Mouse (Mus musculus) MEL-GATA-1-ER (cell line): ENCODE results near the gene Gm10681.
"Not testable (repeated sequence)": the region's sequence is repeated elsewhere in the genome, so short reads cannot be mapped to it uniquely, and the experiment has no call there.

ENCODE experiments used
- DNase-seq: peaks from one replicate; pipeline ENCODE4 v3.0.0-alpha.2; 2012; ENCODE audit warnings: low read depth; ENCODE audit errors: extremely low read depth

Gm10681 gene

GRCm38 (mm10) chr3:98588707-98589106 lies at the start of gene Gm10681:
Gene Gm10681, minus strand, starts transcription at chr3:98588807.
- DNase-seq, result no peak

GRCm38 (mm10) chr3:98635145-98635544 lies 46.5 kb upstream of the Gm10681 start:
- DNase-seq, result no peak

GRCm38 (mm10) chr3:98630152-98630551 lies 41.5 kb upstream of the Gm10681 start, which contains the start of gene Hsd3b5:
Gene Hsd3b5, minus strand, starts transcription at chr3:98630252.
- DNase-seq, result no peak

- DNase-seq, result no peak
Observed at GRCm38 (mm10) chr3:98629633-98630032, 41.0 kb upstream of the Gm10681 start.

- DNase-seq, result not testable (repeated sequence)
Observed at GRCm38 (mm10) chr3:98616786-98617185, 28.2 kb upstream of the Gm10681 start.

- DNase-seq, result not testable (repeated sequence)
Observed at GRCm38 (mm10) chr3:98616244-98616643, 27.6 kb upstream of the Gm10681 start.

- not testable (repeated sequence) for DNase-seq
Observed at GRCm38 (mm10) chr3:98614406-98614927, 25.9 kb upstream of the Gm10681 start.

- DNase-seq, result no peak
Observed at GRCm38 (mm10) chr3:98613963-98614362, 25.4 kb upstream of the Gm10681 start.

GRCm38 (mm10) chr3:98613540-98613939 lies 24.9 kb upstream of the Gm10681 start:
- DNase-seq, result not testable (repeated sequence)

GRCm38 (mm10) chr3:98587721-98588120 lies 886 bp downstream of the Gm10681 start:
- DNase-seq, result no peak

GRCm38 (mm10) chr3:98582622-98583021 lies 6.0 kb downstream of the Gm10681 start:
- not testable (repeated sequence) for DNase-seq

GRCm38 (mm10) chr3:98582202-98582601 lies 6.4 kb downstream of the Gm10681 start:
- DNase-seq, result not testable (repeated sequence)

- DNase-seq, result not testable (repeated sequence)
Observed at GRCm38 (mm10) chr3:98581024-98581423, 7.6 kb downstream of the Gm10681 start.

GRCm38 (mm10) chr3:98567717-98568116 lies 20.9 kb downstream of the Gm10681 start:
- DNase-seq, result not testable (repeated sequence)

- not testable (repeated sequence) for DNase-seq
Observed at GRCm38 (mm10) chr3:98564894-98565293, 23.7 kb downstream of the Gm10681 start.

- DNase-seq, result not testable (repeated sequence)
Observed at GRCm38 (mm10) chr3:98563831-98564230, 24.8 kb downstream of the Gm10681 start.

- DNase-seq, result not testable (repeated sequence)
Observed at GRCm38 (mm10) chr3:98560711-98561110, 27.9 kb downstream of the Gm10681 start.

GRCm38 (mm10) chr3:98550832-98551231 lies 37.8 kb downstream of the Gm10681 start:
- DNase-seq, result not testable (repeated sequence)

- not testable (repeated sequence) for DNase-seq
Observed at GRCm38 (mm10) chr3:98550215-98550614, 38.4 kb downstream of the Gm10681 start.

- not testable (repeated sequence) for DNase-seq
Observed at GRCm38 (mm10) chr3:98548495-98548894, 40.1 kb downstream of the Gm10681 start.

GRCm38 (mm10) chr3:98547641-98548040 lies 41.0 kb downstream of the Gm10681 start:
- not testable (repeated sequence) for DNase-seq

GRCm38 (mm10) chr3:98524978-98525377 lies 63.6 kb downstream of the Gm10681 start:
- DNase-seq, result not testable (repeated sequence)

GRCm38 (mm10) chr3:98524552-98524951 lies 64.1 kb downstream of the Gm10681 start:
- DNase-seq, result not testable (repeated sequence)
